Mouse (Mus musculus) neural tube, embryonic 15.5 days (tissue): ENCODE data around the gene Plekha6. TPM values are rescaled to one million over a fixed set of nuclear protein-coding genes. Genes with fewer than 3 reads are reported as not detected.

ENCODE experiments used
- ATAC-seq: fragments of 200-750 bp; cut with Nextera tagmentation; 2 replicates; pipeline ENCODE4 v1.8.0; 2017; ENCODE audit warnings: mild to moderate bottlenecking, moderate TSS enrichment, moderate library complexity; ENCODE audit not compliant: low FRiP score
- H3K27ac ChIP-seq: fragments of 300-500 bp; sonication (generic); replicated peaks from 2 replicates; pipeline ENCODE4 v1.5.1; 2015; ENCODE audit warnings: mild to moderate bottlenecking, inconsistent platforms
- H3K27me3 ChIP-seq: fragments of 300-500 bp; sonication (generic); replicated peaks from 2 replicates; pipeline ENCODE4 v1.6.1; 2015; ENCODE audit warnings: inconsistent platforms
- H3K36me3 ChIP-seq: fragments of 300-500 bp; sonication (generic); 2 replicates; pipeline ENCODE4 v1.6.1; 2015; ENCODE audit warnings: inconsistent platforms
- H3K4me1 ChIP-seq: fragments of 300-500 bp; sonication (generic); 2 replicates; pipeline ENCODE4 v1.6.1; 2015; ENCODE audit warnings: inconsistent platforms
- H3K4me2 ChIP-seq: fragments of 300-500 bp; sonication (generic); 2 replicates; pipeline ENCODE4 v1.6.1; 2015; ENCODE audit warnings: inconsistent platforms, mild to moderate bottlenecking, moderate library complexity
- H3K4me3 ChIP-seq: fragments of 300-500 bp; sonication (generic); replicated peaks from 2 replicates; pipeline ENCODE4 v1.5.1; 2015; ENCODE audit warnings: mild to moderate bottlenecking, inconsistent platforms
- H3K9ac ChIP-seq: fragments of 300-500 bp; sonication (generic); replicated peaks from 2 replicates; pipeline ENCODE4 v1.6.1; 2015; ENCODE audit warnings: mild to moderate bottlenecking, inconsistent platforms
- H3K9me3 ChIP-seq: fragments of 300-500 bp; sonication (generic); replicated peaks from 2 replicates; pipeline ENCODE4 v1.6.1; 2016; ENCODE audit warnings: inconsistent platforms
- WGBS: fragments of 180-500 bp; shearing (Covaris S2); methylation state at CpG from one replicate; pipeline ENCODE4 v1.1.7; 2015; ENCODE audit warnings: mixed read lengths; 5-methylcytosine and 5-hydroxymethylcytosine counted together
- polyA plus RNA-seq: library from polyadenylated mRNA; unstranded; fragments of >200 nt; fragmentation: Nextera tagmentation; extraction: Ambion mirVana; gene quantifications from 2 replicates; pipeline ENCODE4 v1.2.1, GENCODE M21; 2015

The Plekha6 gene
- polyA plus RNA-seq, 1 experiment from 2014 or later: 20.5 TPM

DNA sequence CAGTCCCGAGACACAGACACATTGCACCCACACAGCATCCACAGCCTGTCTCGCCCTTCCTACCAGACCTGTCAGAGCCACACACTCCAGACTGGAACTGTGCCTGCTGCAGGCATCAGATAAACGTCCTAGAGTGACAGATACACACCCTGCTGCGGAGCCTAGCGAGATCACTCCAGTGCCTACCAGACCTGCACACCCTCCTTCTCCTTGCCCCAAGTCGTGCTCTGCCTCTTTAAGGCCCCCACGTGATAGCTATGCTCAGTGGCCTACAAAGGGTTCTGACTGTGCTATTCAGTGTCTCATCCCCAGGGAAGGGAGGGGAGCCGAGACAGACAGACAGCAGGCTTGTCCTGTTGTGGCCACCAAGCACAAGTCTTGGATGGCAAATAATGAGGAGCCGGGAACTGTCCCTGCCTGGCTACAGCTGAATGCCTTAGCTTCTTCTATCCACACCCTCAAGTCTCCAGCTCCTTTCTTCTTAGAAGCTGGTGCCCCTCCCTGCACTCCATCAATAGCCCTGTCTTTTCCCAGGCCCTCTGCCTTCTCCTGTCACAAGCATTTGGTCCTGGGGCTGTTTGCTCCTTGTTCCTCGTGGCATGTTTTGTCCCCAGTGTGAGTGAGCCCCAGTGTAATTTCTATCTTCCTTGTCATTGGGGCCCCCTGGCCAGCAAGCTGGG lies 103.9 kb downstream of the Plekha6 start:
- WGBS: 10% methylated on average over 10 of the region's 10 CpGs
- Histone ChIP-seq H3K36me3 (peaks cover 31% of the 10 kb centered on the region; the same call in 1 of the 2 replicates), H3K9ac (no peak overlapping the region; the same call in 1 of the 2 replicates), H3K4me2 (no peak overlapping the region), H3K27ac (peak overlapping the region; percentile 1; the same call in 1 of the 2 replicates), H3K4me3 (no peak overlapping the region), H3K27me3 (no peaks in the 10 kb centered on the region), H3K9me3 (no peaks in the 10 kb centered on the region), H3K4me1 (peaks cover 28% of the 10 kb centered on the region)
- ATAC-seq: peak; percentile 54; the same call in 1 of the 2 replicates

DNA sequence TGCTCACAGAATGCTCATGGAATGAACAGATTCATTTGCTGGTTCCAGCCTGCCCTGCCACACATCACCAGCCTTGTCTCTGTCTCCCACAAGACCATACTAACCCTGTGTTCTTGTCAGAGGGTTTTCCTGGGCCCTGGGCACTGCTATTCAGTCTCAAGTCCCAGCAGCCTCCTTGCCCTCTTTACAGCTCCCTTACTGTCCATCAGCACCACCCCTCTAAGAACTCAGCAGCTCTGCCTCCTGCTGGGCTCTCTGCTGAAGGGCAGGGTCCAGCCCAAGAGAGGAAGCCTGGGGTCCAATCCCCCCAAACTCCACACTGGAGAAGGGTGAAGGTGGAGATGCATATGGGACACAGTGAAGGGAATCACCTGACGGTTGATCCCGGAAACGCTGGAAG lies 104.5 kb downstream of the Plekha6 start:
- 82% methylated on average over 3 of the region's 3 CpGs for WGBS
- Histone ChIP-seq H3K4me2 (no peak overlapping the region), H3K27ac (peak overlapping the region; percentile 1; the same call in 1 of the 2 replicates), H3K9ac (no peak overlapping the region), H3K27me3 (no peaks in the 10 kb centered on the region), H3K36me3 (peaks cover 33% of the 10 kb centered on the region), H3K9me3 (no peaks in the 10 kb centered on the region), H3K4me1 (peaks cover 27% of the 10 kb centered on the region), H3K4me3 (no peak overlapping the region)
- no peak for ATAC-seq

DNA sequence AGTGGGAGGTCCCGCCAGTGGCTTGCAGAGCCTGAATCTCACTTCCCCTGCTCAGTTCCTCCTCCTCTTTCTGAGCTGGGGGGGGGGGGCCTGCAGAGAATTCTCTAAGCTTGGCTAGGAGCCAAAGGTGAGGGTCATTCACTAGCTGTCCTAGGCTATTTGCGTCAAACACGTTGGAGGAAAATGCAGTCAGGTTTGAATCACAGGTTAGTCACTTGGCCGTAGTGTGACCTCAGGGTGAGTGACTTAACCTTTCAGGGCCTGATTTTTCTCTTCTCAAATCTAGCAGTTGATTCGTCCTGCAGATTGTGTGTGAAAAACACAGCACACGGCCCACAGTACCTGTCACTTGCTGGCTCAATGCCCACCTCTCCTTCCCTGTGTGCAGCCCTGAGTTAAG lies 106.3 kb downstream of the Plekha6 start:
- ATAC-seq: no peak
- 73% methylated on average over 6 of the region's 6 CpGs for WGBS

DNA sequence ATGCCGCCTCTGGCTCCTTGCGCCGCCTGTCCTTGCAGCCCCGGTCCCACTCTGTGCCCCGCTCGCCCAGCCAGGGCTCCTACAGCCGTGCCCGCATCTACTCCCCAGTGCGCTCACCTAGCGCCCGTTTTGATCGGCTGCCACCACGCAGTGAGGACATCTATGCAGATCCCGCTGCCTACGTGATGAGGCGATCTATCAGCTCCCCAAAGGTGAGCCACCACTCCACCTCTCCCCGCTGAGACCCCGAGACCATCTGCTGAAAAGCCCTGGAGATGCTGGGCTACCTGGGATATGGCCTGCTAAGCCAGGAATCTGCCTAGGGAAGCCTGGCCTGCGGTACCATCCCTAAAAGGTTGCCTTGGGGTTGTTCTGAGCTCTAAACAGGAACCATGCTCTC lies 110.2 kb downstream of the Plekha6 start:
- H3K4me2 ChIP-seq: no peak overlapping the region
- no peak overlapping the region for H3K27ac ChIP-seq
- WGBS: 94% methylated on average over 19 of the region's 19 CpGs
- no peak overlapping the region for H3K9ac ChIP-seq
- peaks cover 43% of the 10 kb centered on the region for H3K36me3 ChIP-seq
- no peaks in the 10 kb centered on the region for H3K9me3 ChIP-seq
- ATAC-seq: no peak
- no peak overlapping the region for H3K4me3 ChIP-seq
- no peaks in the 10 kb centered on the region for H3K27me3 ChIP-seq
- H3K4me1 ChIP-seq: peaks cover 10% of the 10 kb centered on the region

More for the DNA sequence above, 106.3 kb downstream of the Plekha6 start:
- Histone ChIP-seq H3K27me3 (no peaks in the 10 kb centered on the region), H3K36me3 (peaks cover 43% of the 10 kb centered on the region), H3K4me3 (no peak overlapping the region), H3K27ac (no peak overlapping the region), H3K9me3 (no peaks in the 10 kb centered on the region), H3K9ac (no peak overlapping the region), H3K4me2 (no peak overlapping the region), H3K4me1 (peaks cover 17% of the 10 kb centered on the region)

DNA sequence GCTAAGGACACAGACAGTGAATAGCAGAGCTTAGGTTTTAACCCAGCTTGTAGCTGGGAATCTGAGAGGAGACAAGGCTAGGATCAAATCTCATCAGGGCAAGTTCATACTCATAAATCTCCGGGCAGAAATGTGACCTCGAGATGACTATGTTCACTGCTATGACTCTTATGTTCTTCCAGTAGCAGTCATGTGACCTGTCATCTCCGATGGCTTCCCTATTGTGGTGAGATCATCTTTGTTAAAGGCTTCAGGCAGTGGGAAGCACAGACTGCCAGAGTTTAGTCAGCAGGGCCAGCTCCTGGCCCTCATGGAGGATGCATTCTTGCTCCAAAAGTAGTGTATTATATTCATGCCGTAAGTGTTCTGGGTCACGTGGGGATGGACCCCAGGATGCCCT lies 113.0 kb downstream of the Plekha6 start:
- H3K4me2 ChIP-seq: no peak overlapping the region
- no peak overlapping the region for H3K27ac ChIP-seq
- no peak overlapping the region for H3K4me3 ChIP-seq
- H3K9me3 ChIP-seq: no peaks in the 10 kb centered on the region
- H3K9ac ChIP-seq: no peak overlapping the region
- 80% methylated on average over 5 of the region's 5 CpGs for WGBS
- ATAC-seq: no peak
- no peaks in the 10 kb centered on the region for H3K27me3 ChIP-seq
- peaks cover 12% of the 10 kb centered on the region for H3K4me1 ChIP-seq
- peaks cover 52% of the 10 kb centered on the region for H3K36me3 ChIP-seq

DNA sequence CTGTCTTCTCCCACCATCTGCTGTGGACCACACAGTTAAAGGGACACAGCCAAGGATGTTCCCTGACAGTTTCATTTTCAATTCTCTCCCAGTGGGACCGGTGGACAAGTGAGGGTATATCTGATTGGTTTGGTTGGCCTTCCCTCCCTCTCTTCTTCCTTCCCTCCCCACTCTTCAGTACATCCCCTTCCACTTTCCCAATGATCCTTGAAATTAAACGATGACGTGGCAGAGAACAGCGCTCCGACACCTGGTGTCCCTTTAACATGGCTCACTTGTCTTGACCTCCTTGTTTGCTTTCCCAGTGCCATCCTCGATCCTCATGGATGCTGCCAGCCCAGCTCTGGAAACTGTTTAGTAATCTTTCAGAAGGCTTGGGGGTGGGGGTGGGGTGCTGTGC lies 114.5 kb downstream of the Plekha6 start:
- no peaks in the 10 kb centered on the region for H3K27me3 ChIP-seq
- no peak overlapping the region for H3K4me2 ChIP-seq
- H3K27ac ChIP-seq: no peak overlapping the region
- 53% methylated on average over 6 of the region's 6 CpGs for WGBS
- no peaks in the 10 kb centered on the region for H3K9me3 ChIP-seq
- no peak overlapping the region for H3K9ac ChIP-seq
- peaks cover 12% of the 10 kb centered on the region for H3K4me1 ChIP-seq
- peaks cover 46% of the 10 kb centered on the region for H3K36me3 ChIP-seq
- H3K4me3 ChIP-seq: no peak overlapping the region
- ATAC-seq: no peak

DNA sequence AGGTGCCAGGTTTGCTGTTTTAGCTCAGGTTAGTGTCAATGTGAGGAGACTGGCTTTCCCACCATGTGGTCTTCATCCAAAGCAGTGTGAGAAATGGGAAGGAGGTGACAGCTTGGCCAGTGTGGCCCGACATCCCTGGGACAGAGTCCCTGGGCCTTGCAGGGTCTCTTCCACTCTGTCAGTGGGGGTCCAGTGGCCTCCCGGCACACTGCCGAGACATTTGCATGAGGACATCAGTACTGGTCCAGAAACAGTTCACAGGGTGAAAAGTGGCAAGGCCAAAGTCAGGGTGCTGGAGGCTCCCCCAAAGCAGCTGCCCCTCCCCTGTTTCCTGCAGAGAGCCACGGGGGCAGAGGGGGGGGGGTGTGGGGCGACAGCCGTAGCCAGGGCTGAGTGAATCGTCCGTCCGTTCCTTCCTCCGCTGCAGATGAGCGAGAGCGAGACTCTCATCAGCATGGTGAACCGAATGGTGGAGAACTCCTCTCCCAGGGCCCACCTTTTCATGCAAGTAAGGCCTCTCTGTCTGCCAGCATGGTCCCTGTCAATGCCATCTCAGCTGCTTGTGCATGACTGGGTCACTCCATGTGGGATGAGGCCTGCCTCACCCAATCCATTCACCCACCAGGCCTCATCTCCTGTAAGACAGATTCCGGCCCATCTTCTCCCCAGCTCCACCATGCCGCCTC lies 115.1 kb downstream of the Plekha6 start:
- ATAC-seq: no peak
- Histone ChIP-seq H3K4me2 (no peak overlapping the region), H3K27ac (0 out of 2 replicates have a peak overlapping the region, but pooled peaks have one; percentile 4), H3K36me3 (peaks cover 46% of the 10 kb centered on the region), H3K4me3 (no peak overlapping the region), H3K9ac (no peak overlapping the region), H3K27me3 (no peaks in the 10 kb centered on the region), H3K4me1 (peaks cover 12% of the 10 kb centered on the region), H3K9me3 (no peaks in the 10 kb centered on the region)
- 63% methylated on average over 15 of the region's 15 CpGs for WGBS

DNA sequence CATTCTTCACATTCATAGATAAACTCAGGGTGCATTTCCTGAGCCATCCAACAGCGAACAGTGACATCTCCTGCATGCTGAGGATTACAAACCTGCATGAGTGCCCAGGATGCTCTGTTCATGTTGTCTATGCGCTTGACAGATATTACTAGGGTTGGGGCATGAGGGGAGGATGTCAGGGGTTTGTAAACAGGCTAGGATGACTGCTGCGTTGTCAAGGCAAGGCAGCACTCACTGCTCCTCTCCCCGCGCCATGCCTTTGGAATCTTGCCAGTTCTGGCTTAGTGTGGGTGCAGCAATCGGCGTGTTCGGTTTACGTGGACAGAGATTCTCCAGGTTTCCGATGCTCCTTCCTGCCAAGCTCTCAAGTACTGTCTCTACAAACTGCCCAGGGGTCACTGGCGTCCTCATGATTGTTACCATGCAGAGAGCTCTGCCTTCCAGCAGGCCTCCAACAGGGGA lies 115.7 kb downstream of the Plekha6 start:
- Histone ChIP-seq H3K4me2 (no peak overlapping the region), H3K9me3 (no peaks in the 10 kb centered on the region), H3K36me3 (peaks cover 44% of the 10 kb centered on the region), H3K4me1 (peaks cover 12% of the 10 kb centered on the region), H3K27me3 (no peaks in the 10 kb centered on the region), H3K4me3 (no peak overlapping the region), H3K9ac (no peak overlapping the region), H3K27ac (0 out of 2 replicates have a peak overlapping the region, but pooled peaks have one; percentile 4)
- WGBS: 63% methylated on average over 11 of the region's 11 CpGs
- ATAC-seq: no peak

DNA sequence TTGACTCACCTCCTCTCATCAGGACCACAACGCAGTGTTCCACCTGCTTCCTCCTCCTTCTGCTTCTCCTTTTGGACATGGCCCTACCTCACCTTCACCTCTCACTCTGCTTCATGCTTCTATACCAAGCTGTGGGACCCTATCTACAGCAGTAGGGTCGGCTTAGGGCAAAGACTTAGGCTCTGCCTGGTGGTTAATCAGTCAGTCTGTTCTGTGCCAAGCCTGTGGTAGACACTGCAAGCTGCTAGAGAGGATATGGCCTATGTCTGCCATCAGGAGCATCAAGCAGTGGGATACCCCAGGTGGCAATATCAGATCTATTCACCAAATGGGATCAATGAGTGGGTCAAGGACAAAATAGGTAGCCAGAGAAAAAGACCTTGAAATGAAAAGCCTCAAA lies 116.5 kb downstream of the Plekha6 start:
- Histone ChIP-seq H3K4me1 (peaks cover 12% of the 10 kb centered on the region), H3K9ac (no peak overlapping the region), H3K27me3 (no peaks in the 10 kb centered on the region), H3K4me2 (no peak overlapping the region), H3K9me3 (no peaks in the 10 kb centered on the region), H3K4me3 (no peak overlapping the region), H3K27ac (no peak overlapping the region), H3K36me3 (peaks cover 42% of the 10 kb centered on the region)
- WGBS: 92% methylated on average over 2 of the region's 2 CpGs
- no peak for ATAC-seq

DNA sequence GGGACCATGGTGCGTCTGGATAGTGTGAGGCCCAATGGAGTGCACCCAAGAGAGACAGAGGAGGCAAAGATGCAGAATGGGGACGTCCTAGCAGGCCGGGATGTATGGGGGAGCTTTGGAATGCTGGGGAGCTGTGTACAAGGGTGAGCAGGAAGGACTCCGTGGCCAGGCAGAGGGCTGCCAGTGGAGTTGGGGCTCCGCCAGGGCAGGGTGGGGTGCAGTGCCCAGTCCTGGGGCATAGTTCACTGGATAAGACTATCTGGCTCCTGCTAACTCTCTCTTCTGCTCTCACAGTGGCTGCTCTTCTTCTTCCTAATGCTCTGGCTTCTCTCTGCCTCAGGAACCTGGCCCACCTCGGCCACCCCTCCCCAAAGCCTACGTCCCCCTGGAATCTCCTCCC lies 121.9 kb downstream of the Plekha6 start:
- no peak overlapping the region for H3K27ac ChIP-seq
- no peak overlapping the region for H3K4me2 ChIP-seq
- 83% methylated on average over 7 of the region's 7 CpGs for WGBS
- H3K36me3 ChIP-seq: peaks cover 65% of the 10 kb centered on the region
- no peak for ATAC-seq
- no peaks in the 10 kb centered on the region for H3K4me1 ChIP-seq
- no peaks in the 10 kb centered on the region for H3K27me3 ChIP-seq
- no peak overlapping the region for H3K4me3 ChIP-seq
- no peak overlapping the region for H3K9ac ChIP-seq
- no peaks in the 10 kb centered on the region for H3K9me3 ChIP-seq

DNA sequence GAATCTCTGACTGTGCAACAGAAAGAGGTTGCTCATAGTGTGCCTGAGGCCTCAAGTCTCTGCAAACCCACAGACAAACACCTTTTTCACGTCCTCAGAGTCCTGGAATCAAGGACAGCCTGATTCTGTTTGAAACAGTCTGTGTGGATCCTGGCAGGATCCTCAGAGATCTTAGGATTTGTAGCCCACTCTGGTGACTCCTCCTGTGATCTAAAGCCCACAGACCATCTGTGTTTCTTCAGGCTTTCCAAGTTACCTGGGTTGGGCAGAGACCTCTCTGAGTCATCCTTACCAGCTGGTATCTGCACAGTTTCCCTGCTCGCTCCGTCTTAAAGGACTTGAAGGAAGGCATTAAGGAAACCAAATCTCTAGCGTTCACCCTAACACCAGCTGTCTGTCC lies 123.0 kb downstream of the Plekha6 start:
- H3K4me1 ChIP-seq: no peaks in the 10 kb centered on the region
- 92% methylated on average over 4 of the region's 4 CpGs for WGBS
- no peaks in the 10 kb centered on the region for H3K9me3 ChIP-seq
- ATAC-seq: no peak
- H3K4me3 ChIP-seq: no peak overlapping the region
- no peak overlapping the region for H3K4me2 ChIP-seq
- H3K36me3 ChIP-seq: peaks cover 68% of the 10 kb centered on the region
- H3K27ac ChIP-seq: no peak overlapping the region
- no peaks in the 10 kb centered on the region for H3K27me3 ChIP-seq
- H3K9ac ChIP-seq: no peak overlapping the region

DNA sequence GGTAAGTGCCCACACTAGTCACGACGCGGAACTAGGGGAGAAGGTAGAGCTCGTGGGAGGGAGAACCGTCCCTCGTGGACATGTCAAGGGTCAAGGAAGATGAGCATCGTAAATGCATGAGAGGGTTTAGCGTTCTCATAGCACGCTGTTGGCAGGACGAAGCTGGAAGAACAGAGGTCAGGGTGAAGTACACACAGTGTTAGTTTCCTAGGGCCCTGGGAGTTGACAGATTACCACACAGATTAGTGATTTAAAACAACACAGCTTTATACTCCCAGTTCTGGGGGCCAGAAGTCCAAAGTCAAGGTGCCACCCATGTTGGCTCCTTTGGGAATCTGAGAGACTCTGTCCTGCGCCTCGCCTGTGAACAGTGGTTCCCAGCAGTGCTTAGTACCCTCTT lies 123.9 kb downstream of the Plekha6 start:
- Histone ChIP-seq H3K27me3 (no peaks in the 10 kb centered on the region), H3K9ac (no peak overlapping the region), H3K4me3 (no peak overlapping the region), H3K9me3 (no peaks in the 10 kb centered on the region), H3K4me2 (no peak overlapping the region), H3K4me1 (no peaks in the 10 kb centered on the region), H3K36me3 (peaks cover 71% of the 10 kb centered on the region), H3K27ac (no peak overlapping the region)
- no peak for ATAC-seq
- 90% methylated on average over 12 of the region's 12 CpGs for WGBS
